ENCODE assay signal across 7 mouse cellular contexts in genomic region chr1:55406023-55406413, GRCm38 (mm10). TPM values are rescaled to one million over a fixed set of nuclear protein-coding genes. Genes with fewer than 3 reads are reported as not detected.
A peak's percentile ranks its signal among the peaks of the same experiment; 100 is the strongest.
DNase-seq lines count a peak whose midpoint lies in the region; ATAC-seq and TF ChIP-seq lines count a peak whose summit lies in the region.

No protein-coding gene starts in this region.

- 1% methylated on average over 42 of the region's 42 CpGs for WGBS in embryonic facial prominence, embryonic 15.5 days
- WGBS in heart, embryonic 15.5 days, result under 1% methylated on average over 42 of the region's 42 CpGs
- under 1% methylated on average over 39 of the region's 42 CpGs for WGBS in kidney, postnatal 0 days
- under 1% methylated on average over 42 of the region's 42 CpGs for WGBS in lung, embryonic 15.5 days

- peak overlapping the region; percentile 85 for H3K4me2 ChIP-seq in embryonic facial prominence, embryonic 15.5 days (replicated peaks)
- H3K4me2 ChIP-seq in heart, embryonic 15.5 days, result peak overlapping the region; percentile 99
- H3K4me2 ChIP-seq in kidney, postnatal 0 days (ENCODE audit: low read length), result peak overlapping the region; percentile 98
- H3K4me2 ChIP-seq in lung, embryonic 15.5 days, result peak overlapping the region; percentile 100

- ATAC-seq in embryonic facial prominence, embryonic 15.5 days (ENCODE audit: insufficient number of reproducible peaks, low FRiP score, low TSS enrichment, low read depth), result peak; percentile 65
- peak; percentile 70 for ATAC-seq in heart, embryonic 15.5 days (replicated peaks; ENCODE audit: insufficient number of reproducible peaks, insufficient read depth, low FRiP score, low read depth)
- ATAC-seq in kidney, postnatal 0 days (replicated peaks; ENCODE audit: low FRiP score, low read depth), result peak; percentile 72
- peak; percentile 58 for ATAC-seq in lung, embryonic 15.5 days (ENCODE audit: borderline replicate concordance, extremely low read depth, low FRiP score, low TSS enrichment)

- H3K9me3 ChIP-seq in embryonic facial prominence, embryonic 15.5 days (replicated peaks), result no peaks in the 10 kb centered on the region
- H3K9me3 ChIP-seq in heart, embryonic 15.5 days (replicated peaks), result no peaks in the 10 kb centered on the region
- H3K9me3 ChIP-seq in kidney, postnatal 0 days (replicated peaks; ENCODE audit: low read length), result no peaks in the 10 kb centered on the region
- H3K9me3 ChIP-seq in lung, embryonic 15.5 days, result no peaks in the 10 kb centered on the region

- peak overlapping the region; percentile 70 for H3K4me3 ChIP-seq in embryonic facial prominence, embryonic 15.5 days (replicated peaks)
- H3K4me3 ChIP-seq in heart, embryonic 15.5 days, result peak overlapping the region; percentile 70
- H3K4me3 ChIP-seq in kidney, postnatal 0 days (replicated peaks; ENCODE audit: low read depth, low read length), result peak overlapping the region; percentile 87
- peak overlapping the region; percentile 71 for H3K4me3 ChIP-seq in lung, embryonic 15.5 days

- no peak for TF ChIP-seq CTCF in kidney, postnatal 0 days (IDR thresholded peaks at IDR 0.05; ENCODE audit: low read depth)

- H3K36me3 ChIP-seq in embryonic facial prominence, embryonic 15.5 days, result no peaks in the 10 kb centered on the region
- H3K36me3 ChIP-seq in heart, embryonic 15.5 days, result no peaks in the 10 kb centered on the region
- H3K36me3 ChIP-seq in kidney, postnatal 0 days (ENCODE audit: insufficient read depth, low read length), result no peaks in the 10 kb centered on the region
- H3K36me3 ChIP-seq in lung, embryonic 15.5 days, result no peaks in the 10 kb centered on the region

- peaks cover 8% of the 10 kb centered on the region; the same call in 1 of the 2 replicates for H3K27me3 ChIP-seq in embryonic facial prominence, embryonic 15.5 days
- peaks cover 16% of the 10 kb centered on the region for H3K27me3 ChIP-seq in heart, embryonic 15.5 days
- H3K27me3 ChIP-seq in kidney, postnatal 0 days (ENCODE audit: insufficient read depth, low read length), result no peaks in the 10 kb centered on the region
- H3K27me3 ChIP-seq in lung, embryonic 15.5 days, result peaks cover 9% of the 10 kb centered on the region; the same call in 1 of the 2 replicates

- H3K4me1 ChIP-seq in embryonic facial prominence, embryonic 15.5 days, result peaks cover 17% of the 10 kb centered on the region
- peaks cover 18% of the 10 kb centered on the region for H3K4me1 ChIP-seq in heart, embryonic 15.5 days (replicated peaks)
- H3K4me1 ChIP-seq in kidney, postnatal 0 days (replicated peaks; ENCODE audit: insufficient read depth, low read length), result peaks cover 10% of the 10 kb centered on the region; the same call in 1 of the 2 replicates
- H3K4me1 ChIP-seq in lung, embryonic 15.5 days, result peaks cover 20% of the 10 kb centered on the region

- H3K9ac ChIP-seq in embryonic facial prominence, embryonic 15.5 days, result peak overlapping the region; percentile 26
- H3K9ac ChIP-seq in heart, embryonic 15.5 days, result peak overlapping the region; percentile 62
- H3K9ac ChIP-seq in kidney, postnatal 0 days (ENCODE audit: low read depth, low read length), result peak overlapping the region; percentile 63
- H3K9ac ChIP-seq in lung, embryonic 15.5 days, result peak overlapping the region; percentile 61

- peak overlapping the region; percentile 31 for H3K27ac ChIP-seq in embryonic facial prominence, embryonic 15.5 days (replicated peaks)
- H3K27ac ChIP-seq in heart, embryonic 15.5 days, result peak overlapping the region; percentile 54
- peak overlapping the region; percentile 75 for H3K27ac ChIP-seq in kidney, postnatal 0 days
- peak overlapping the region; percentile 81 for H3K27ac ChIP-seq in lung, embryonic 15.5 days

- peak; percentile 72 for DNase-seq in thymus, postnatal 4 days
- no peak for DNase-seq in thymus, postnatal 0 days (ENCODE audit: low spot score)
- DNase-seq in kidney, postnatal 0 days (ENCODE audit: low spot score), result no peak
- peak; percentile 79 for DNase-seq in ovary, postnatal 36 days (ENCODE audit: low spot score)

RNA-seq across cellular contexts. Expression of gene Plcl1, which starts 0.3 kb away (rescaled TPM):
- polyA plus RNA-seq in thymus, postnatal 0 days (2015; fragmentation: Nextera tagmentation; extraction: Ambion mirVana), result 2.1 and 2.9 TPM in 2 replicates
- 2.2 and 2.5 TPM in 2 replicates for polyA plus RNA-seq in embryonic facial prominence, embryonic 15.5 days (2015; fragmentation: Nextera tagmentation; extraction: Ambion mirVana)
- 0.91 and 1.0 TPM in 2 replicates for polyA plus RNA-seq in heart, embryonic 15.5 days (2015; fragmentation: Nextera tagmentation; extraction: Ambion mirVana)
- 3.9 and 4.2 TPM in 2 replicates for polyA plus RNA-seq in kidney, postnatal 0 days (2015; fragmentation: Nextera tagmentation; extraction: Ambion mirVana)
- 2.0 and 2.2 TPM in 2 replicates for polyA plus RNA-seq in lung, embryonic 15.5 days (2015; fragmentation: Nextera tagmentation; extraction: Ambion mirVana)

RNA-seq across cellular contexts. Expression of gene Boll, which starts 42.7 kb away (rescaled TPM):
- polyA plus RNA-seq in thymus, postnatal 0 days (2015; fragmentation: Nextera tagmentation; extraction: Ambion mirVana), result 1.0 and 1.1 TPM in 2 replicates
- 0.07 and 0.32 TPM in 2 replicates for polyA plus RNA-seq in embryonic facial prominence, embryonic 15.5 days (2015; fragmentation: Nextera tagmentation; extraction: Ambion mirVana)
- polyA plus RNA-seq in heart, embryonic 15.5 days (2015; fragmentation: Nextera tagmentation; extraction: Ambion mirVana), result 0.13 TPM in 1 of 2 replicates, not detected in the other
- polyA plus RNA-seq in kidney, postnatal 0 days (2015; fragmentation: Nextera tagmentation; extraction: Ambion mirVana), result 0.72 and 1.7 TPM in 2 replicates
- 0.20 and 0.36 TPM in 2 replicates for polyA plus RNA-seq in lung, embryonic 15.5 days (2015; fragmentation: Nextera tagmentation; extraction: Ambion mirVana)

Comparison
In these comparisons a context has a peak if more than half of its experiments do, and no peak if none do; other contexts are left out.
1. DNase-seq: peak in thymus, postnatal 4 days (single experiment) and ovary, postnatal 36 days (single experiment); none in thymus, postnatal 0 days (single experiment) and kidney, postnatal 0 days (single experiment).
2. H3K27ac ChIP-seq: peak in every context shown above with its lines; median percentile 81 in lung, embryonic 15.5 days; 75 in kidney, postnatal 0 days; 54 in heart, embryonic 15.5 days; 31 in embryonic facial prominence, embryonic 15.5 days.
3. Peak in every context shown above with its lines, with median percentiles within 50 percentile points of each other: ATAC-seq, H3K4me2 ChIP-seq, H3K4me3 ChIP-seq and H3K9ac ChIP-seq.